Mouse (Mus musculus) myocyte (in vitro differentiated cells): ENCODE measurements around the gene N4bp2l2. TPM values are rescaled to one million over a fixed set of nuclear protein-coding genes. Genes with fewer than 3 reads are reported as not detected.
"Not testable (repeated sequence)": the region's sequence is repeated elsewhere in the genome, so short reads cannot be mapped to it uniquely, and the experiment has no call there.

Experiments used
- H3K27me3 ChIP-seq: one replicate; pipeline ENCODE4 v1.6.1; 2011; ENCODE audit not compliant: control insufficient read depth, insufficient read depth, insufficient read length
- H3K36me3 ChIP-seq: one replicate; pipeline ENCODE4 v1.6.1; 2011; ENCODE audit not compliant: control insufficient read depth, insufficient read depth
- H3K4me2 ChIP-seq: one replicate; pipeline ENCODE4 v1.6.1; 2011; ENCODE audit warnings: low read depth, control low read depth
- H3K4me3 ChIP-seq: one replicate; pipeline ENCODE4 v1.5.1; 2011; ENCODE audit warnings: mild to moderate bottlenecking, control low read depth, moderate library complexity
- H3K79me2 ChIP-seq: one replicate; pipeline ENCODE4 v1.6.1; 2011; ENCODE audit not compliant: control insufficient read depth, insufficient read depth
- H3ac ChIP-seq: one replicate; pipeline ENCODE4 v1.6.1; 2011; ENCODE audit not compliant: control insufficient read depth, insufficient read length
- CEBPB ChIP-seq: IDR thresholded peaks from 2 replicates; pipeline ENCODE4 v1.6.1; 2011; ENCODE audit warnings: mild to moderate bottlenecking, moderate library complexity; ENCODE audit not compliant: poor library complexity, insufficient read depth, severe bottlenecking
- E2F4 ChIP-seq: IDR thresholded peaks from one replicate; pipeline ENCODE4 v1.6.1; 2011; ENCODE audit warnings: mild to moderate bottlenecking, control low read depth, moderate library complexity; ENCODE audit not compliant: insufficient read depth
- MAX ChIP-seq: IDR thresholded peaks from one replicate; pipeline ENCODE4 v1.6.1; 2011; ENCODE audit warnings: low read depth, mild to moderate bottlenecking, control low read depth
- MYOD1 ChIP-seq, 3 experiments: IDR thresholded peaks; one replicate each; pipeline ENCODE4 v1.6.1; 2011; ENCODE audit warnings: control low read depth in 2 of 3, low read depth in 2 of 3, mild to moderate bottlenecking in 2 of 3, moderate library complexity in 1 of 3; ENCODE audit not compliant: insufficient read length in 2 of 3, control insufficient read depth in 1 of 3
- MYOG ChIP-seq, 3 experiments: IDR thresholded peaks; one replicate each; pipeline ENCODE4 v1.6.1; 2011; ENCODE audit warnings: control low read depth in 2 of 3, low read depth in 2 of 3, mild to moderate bottlenecking in 2 of 3; ENCODE audit not compliant: insufficient read length in 2 of 3, control insufficient read depth in 1 of 3, insufficient read depth in 1 of 3
- POLR2A ChIP-seq: IDR thresholded peaks from one replicate; pipeline ENCODE4 v1.6.1; 2011; ENCODE audit warnings: low read depth, mild to moderate bottlenecking, control low read depth, moderate library complexity; ENCODE audit not compliant: insufficient read length
- POLR2AphosphoS2 ChIP-seq: IDR thresholded peaks from one replicate; pipeline ENCODE4 v1.6.1; 2011; ENCODE audit warnings: low read depth, control low read depth; ENCODE audit not compliant: insufficient read length
- REST ChIP-seq: IDR thresholded peaks from one replicate; pipeline ENCODE4 v1.6.1; 2011; ENCODE audit warnings: mild to moderate bottlenecking, control low read depth, moderate library complexity; ENCODE audit not compliant: insufficient read depth, insufficient read length
- SRF ChIP-seq: IDR thresholded peaks from one replicate; pipeline ENCODE4 v1.6.1; 2011; ENCODE audit warnings: low read depth; ENCODE audit not compliant: control insufficient read depth, insufficient read length
- TCF12 ChIP-seq: IDR thresholded peaks from one replicate; pipeline ENCODE4 v1.6.1; 2011; ENCODE audit warnings: mild to moderate bottlenecking, control low read depth; ENCODE audit not compliant: poor library complexity, insufficient read depth, severe bottlenecking
- TCF3 ChIP-seq: IDR thresholded peaks from one replicate; pipeline ENCODE4 v1.6.1; 2011; ENCODE audit warnings: low read depth, control low read depth; ENCODE audit not compliant: insufficient read length
- USF1 ChIP-seq: IDR thresholded peaks from one replicate; pipeline ENCODE4 v1.6.1; 2011; ENCODE audit warnings: low read depth, mild to moderate bottlenecking, control low read depth, moderate library complexity
- polyA plus RNA-seq: library from polyadenylated mRNA; unstranded; fragments of >200 nt; fragmentation: generic; extraction: Trizol; gene quantifications from one replicate; pipeline ENCODE4 v1.2.1, GENCODE M21; 2012; ENCODE audit warnings: missing spikeins

The N4bp2l2 gene
- 21.6 TPM for polyA plus RNA-seq

GRCm38 (mm10) chr5:150666133-150666739 lies at the start of gene N4bp2l2:
Gene N4bp2l2, minus strand, starts transcription at chr5:150666183.
- peaks cover 37% of the 10 kb centered on the region for H3K79me2 ChIP-seq
- peak within 1 kb of the TSS; percentile 93 for H3K4me3 ChIP-seq
- H3K27me3 ChIP-seq: not testable (repeated sequence)
- H3K36me3 ChIP-seq: peaks cover 11% of the 10 kb centered on the region
- H3ac ChIP-seq: peak within 1 kb of the TSS; percentile 74
- peak within 1 kb of the TSS; percentile 25 for H3K4me2 ChIP-seq

- no peak overlapping the region for H3K4me2 ChIP-seq
- H3K79me2 ChIP-seq: peaks cover 75% of the 10 kb centered on the region
These were observed 47.4 kb upstream of the N4bp2l2 start for GRCm38 (mm10) chr5:150713431-150713830.

GRCm38 (mm10) chr5:150711503-150711902 lies 45.5 kb upstream of the N4bp2l2 start:
- no peak overlapping the region for H3ac ChIP-seq
- H3K27me3 ChIP-seq: no peaks in the 10 kb centered on the region
- peaks cover 87% of the 10 kb centered on the region for H3K79me2 ChIP-seq
- TF ChIP-seq POLR2AphosphoS2: no peak
- TF ChIP-seq E2F4: no peak
- no peak for TF ChIP-seq TCF12
- no peak for TF ChIP-seq CEBPB
- TF ChIP-seq USF1: no peak
- no peak for TF ChIP-seq SRF
- TF ChIP-seq TCF3: no peak
- TF ChIP-seq POLR2A: no peak
- TF ChIP-seq MAX: no peak
- TF ChIP-seq REST: no peak
- no peak for TF ChIP-seq MYOG (IDR thresholded peaks at IDR 0.05; ENCODE audit: control insufficient read depth in 1 of 3, insufficient read depth in 1 of 3, insufficient read length in 2 of 3, low read depth in 2 of 3)
- no peak for TF ChIP-seq MYOD1 (IDR thresholded peaks at IDR 0.05; ENCODE audit: control insufficient read depth in 1 of 3, insufficient read length in 2 of 3, low read depth in 2 of 3)
- no peak overlapping the region for H3K4me2 ChIP-seq
- no peaks in the 10 kb centered on the region for H3K36me3 ChIP-seq
- no peak overlapping the region for H3K4me3 ChIP-seq

More at GRCm38 (mm10) chr5:150713431-150713830, 47.4 kb upstream of the N4bp2l2 start:
- TF ChIP-seq USF1 (no peak), POLR2AphosphoS2 (no peak), REST (no peak), E2F4 (no peak), CEBPB (no peak), MYOG (IDR thresholded peaks at IDR 0.05; ENCODE audit: control insufficient read depth in 1 of 3, insufficient read depth in 1 of 3, insufficient read length in 2 of 3, low read depth in 2 of 3) (no peak)
- Histone ChIP-seq H3ac (no peak overlapping the region), H3K27me3 (no peaks in the 10 kb centered on the region), H3K4me3 (no peak overlapping the region), H3K36me3 (no peaks in the 10 kb centered on the region)

GRCm38 (mm10) chr5:150707181-150707580 lies 41.2 kb upstream of the N4bp2l2 start:
- not testable (repeated sequence) for H3K4me3 ChIP-seq, H3ac ChIP-seq, H3K27me3 ChIP-seq, H3K4me2 ChIP-seq, H3K36me3 ChIP-seq
- peaks cover 95% of the 10 kb centered on the region for H3K79me2 ChIP-seq

GRCm38 (mm10) chr5:150706651-150707050 lies 40.7 kb upstream of the N4bp2l2 start:
- not testable (repeated sequence) for H3K4me3 ChIP-seq, H3ac ChIP-seq, H3K4me2 ChIP-seq, H3K27me3 ChIP-seq, H3K36me3 ChIP-seq
- H3K79me2 ChIP-seq: peaks cover 93% of the 10 kb centered on the region

- Histone ChIP-seq H3ac (no peak overlapping the region), H3K4me2 (no peak overlapping the region), H3K27me3 (no peaks in the 10 kb centered on the region), H3K79me2 (peaks cover 79% of the 10 kb centered on the region), H3K4me3 (no peak overlapping the region), H3K36me3 (no peaks in the 10 kb centered on the region)
- TF ChIP-seq MYOD1 (IDR thresholded peaks at IDR 0.05; ENCODE audit: control insufficient read depth in 1 of 3, insufficient read length in 2 of 3, low read depth in 2 of 3) (no peak), E2F4 (no peak), POLR2AphosphoS2 (no peak), MYOG (IDR thresholded peaks at IDR 0.05; ENCODE audit: control insufficient read depth in 1 of 3, insufficient read depth in 1 of 3, insufficient read length in 2 of 3, low read depth in 2 of 3) (no peak)
These were observed 36.7 kb upstream of the N4bp2l2 start for GRCm38 (mm10) chr5:150702714-150703113.
